In genomic region chr7:118807899-118808298, GRCm38 (mm10) we compare ENCODE assay signal across 12 mouse cellular contexts. TPM values are rescaled to one million over a fixed set of nuclear protein-coding genes. Genes with fewer than 3 reads are reported as not detected.
DNase-seq lines count a peak whose midpoint lies in the region; ATAC-seq and TF ChIP-seq lines count a peak whose summit lies in the region.
"Had no signal": no experiment of that assay in that cellular context is flagged by ENCODE, and none has a peak within 500 bp of the region (broad histone marks: within the 10 kb centered on the region; RNA-seq: fewer than 3 reads in every experiment).

No protein-coding gene starts in this region.

- 83% methylated on average over 8 of the region's 8 CpGs for WGBS in limb, embryonic 14.5 days
- 89% methylated on average over 8 of the region's 8 CpGs for WGBS in limb, embryonic 10.5 days
- WGBS in heart, postnatal 0 days: 56% methylated on average over 8 of the region's 8 CpGs

- no peaks in the 10 kb centered on the region for H3K27me3 ChIP-seq in limb, embryonic 14.5 days (ENCODE audit: control insufficient read depth, insufficient read depth, low read length)
- H3K27me3 ChIP-seq in limb, embryonic 10.5 days (ENCODE audit: low read depth, poor library complexity, severe bottlenecking): no peaks in the 10 kb centered on the region
- H3K27me3 ChIP-seq in heart, postnatal 0 days (ENCODE audit: control insufficient read depth, insufficient read depth, low read length): no peaks in the 10 kb centered on the region
- H3K27me3 ChIP-seq: Patski had no signal

- intact Hi-C loops in gastrocnemius, adult 2 months (cut with DNase I): no loop called here

- TF ChIP-seq CTCF in gastrocnemius, adult 2 months (IDR thresholded peaks at IDR 0.05): no peak
- no peak for TF ChIP-seq CTCF in heart, postnatal 0 days (IDR thresholded peaks at IDR 0.05; ENCODE audit: low read depth)

- no peak for TF ChIP-seq POLR2A in limb, embryonic 14.5 days (IDR thresholded peaks at IDR 0.05; ENCODE audit: borderline replicate concordance, extremely low read depth, insufficient read depth, insufficient read length)

- H3K9me3 ChIP-seq in limb, embryonic 14.5 days (ENCODE audit: control insufficient read depth, low read length): no peaks in the 10 kb centered on the region
- no peaks in the 10 kb centered on the region for H3K9me3 ChIP-seq in limb, embryonic 10.5 days (replicated peaks)
- H3K9me3 ChIP-seq in heart, postnatal 0 days (replicated peaks; ENCODE audit: control insufficient read depth, low read length): no peaks in the 10 kb centered on the region

- H3K4me2 ChIP-seq in limb, embryonic 14.5 days (replicated peaks; ENCODE audit: low read depth, low read length, severe bottlenecking): no peak overlapping the region
- no peak overlapping the region for H3K4me2 ChIP-seq in heart, postnatal 0 days (ENCODE audit: low read depth, low read length)

- ATAC-seq in limb, embryonic 14.5 days (ENCODE audit: low FRiP score, low read depth): no peak
- ATAC-seq in heart, postnatal 0 days (ENCODE audit: insufficient read depth, low read depth): peak; percentile 66
- ATAC-seq: Patski had no signal

- peak; percentile 30 for DNase-seq in gastrocnemius, adult 2 months
- no peak for DNase-seq in gastrocnemius, adult 8-10 months (ENCODE audit: low spot score in 2 of 2)
- peak; percentile 39 for DNase-seq in limb, embryonic 14.5 days (ENCODE audit: low spot score)
- DNase-seq in limb, embryonic 10.5 days (ENCODE audit: low spot score): no peak
- peak; percentile 43 for DNase-seq in heart, postnatal 0 days (ENCODE audit: low spot score)
- DNase-seq in kidney, postnatal 4 days: peak; percentile 74 to 80
- no peak for DNase-seq in natural killer cell, adult 2 months (ENCODE audit: low spot score in 2 of 2)
- no peak for DNase-seq in yolk sac, embryonic 10.5 days (ENCODE audit: low spot score)
- DNase-seq: adrenal gland, postnatal 10 days; cerebellum, adult 18-20 months had no signal

- peak overlapping the region; percentile 67 for H3K27ac ChIP-seq in gastrocnemius, adult 2 months
- H3K27ac ChIP-seq in limb, embryonic 14.5 days (replicated peaks; ENCODE audit: low read depth, low read length): no peak overlapping the region
- no peak overlapping the region for H3K27ac ChIP-seq in limb, embryonic 10.5 days
- H3K27ac ChIP-seq in heart, postnatal 0 days (ENCODE audit: low read depth): no peak overlapping the region
- H3K27ac ChIP-seq: macrophage had no signal

- H3K4me3 ChIP-seq in gastrocnemius, adult 2 months: no peak overlapping the region
- no peak overlapping the region for H3K4me3 ChIP-seq in limb, embryonic 14.5 days (replicated peaks; ENCODE audit: low read length)
- H3K4me3 ChIP-seq in limb, embryonic 10.5 days: no peak overlapping the region
- no peak overlapping the region for H3K4me3 ChIP-seq in heart, postnatal 0 days (ENCODE audit: low read depth, low read length)

- no peaks in the 10 kb centered on the region for H3K4me1 ChIP-seq in limb, embryonic 14.5 days (ENCODE audit: control insufficient read depth, insufficient read depth, low read length)
- no peaks in the 10 kb centered on the region for H3K4me1 ChIP-seq in limb, embryonic 10.5 days
- peaks cover 13% of the 10 kb centered on the region; the same call in 1 of the 2 replicates for H3K4me1 ChIP-seq in heart, postnatal 0 days (ENCODE audit: control insufficient read depth, insufficient read depth)

- H3K36me3 ChIP-seq in limb, embryonic 14.5 days (ENCODE audit: control insufficient read depth, insufficient read depth, low read length): peaks cover 33% of the 10 kb centered on the region
- peaks cover 28% of the 10 kb centered on the region for H3K36me3 ChIP-seq in limb, embryonic 10.5 days
- peaks cover 16% of the 10 kb centered on the region for H3K36me3 ChIP-seq in heart, postnatal 0 days (replicated peaks; ENCODE audit: control insufficient read depth, insufficient read depth, low read length)

- no peak for TF ChIP-seq EP300 in heart, postnatal 0 days (IDR thresholded peaks at IDR 0.05; ENCODE audit: low read depth)

- H3K9ac ChIP-seq in limb, embryonic 14.5 days (ENCODE audit: low read depth, low read length, severe bottlenecking): no peak overlapping the region
- no peak overlapping the region for H3K9ac ChIP-seq in heart, postnatal 0 days (replicated peaks; ENCODE audit: low read depth, low read length)

RNA-seq across cellular contexts. Expression of gene Iqck, which starts 47.7 kb away (rescaled TPM):
- total RNA-seq in gastrocnemius, adult 2 months (2021): under 1 TPM; 0.22 to 0.23 TPM
- under 1 TPM in 2 of 4 experiments, not detected in 2; 0.12 to 0.32 TPM for total RNA-seq in gastrocnemius, adult 8-10 months (2022)
- polyA plus RNA-seq in limb, embryonic 14.5 days (2012; rRNA removed): 2.5 and 2.6 TPM in 2 replicates
- 2.6 and 2.8 TPM in 2 replicates for polyA plus RNA-seq in limb, embryonic 14.5 days (2014; fragmentation: Nextera tagmentation; extraction: Ambion mirVana)
- polyA plus RNA-seq in limb, embryonic 10.5 days (2016; fragmentation: Nextera tagmentation; extraction: Ambion mirVana): 1.5 and 1.8 TPM in 2 replicates
- 0.66 TPM in 1 of 2 replicates, not detected in the other for total RNA-seq in heart, postnatal 0 days (2014; rRNA removed; ENCODE audit: low replicate concordance)
- polyA plus RNA-seq in heart, postnatal 0 days (2015; fragmentation: Nextera tagmentation; extraction: Ambion mirVana): 0.67 and 0.84 TPM in 2 replicates

RNA-seq across cellular contexts. Expression of gene Knop1, which starts 48.2 kb away (rescaled TPM):
- 10 to 100 TPM; 24.5 to 27.3 TPM for total RNA-seq in gastrocnemius, adult 2 months (2021)
- total RNA-seq in gastrocnemius, adult 8-10 months (2022): 10 to 100 TPM; 21.6 to 28.1 (median 26.1) TPM
- polyA plus RNA-seq in limb, embryonic 14.5 days (2012; rRNA removed): 34.1 and 34.2 TPM in 2 replicates
- 84.6 and 108 TPM in 2 replicates for polyA plus RNA-seq in limb, embryonic 14.5 days (2014; fragmentation: Nextera tagmentation; extraction: Ambion mirVana)
- polyA plus RNA-seq in limb, embryonic 10.5 days (2016; fragmentation: Nextera tagmentation; extraction: Ambion mirVana): 124 and 141 TPM in 2 replicates
- 11.9 and 20.0 TPM in 2 replicates for total RNA-seq in heart, postnatal 0 days (2014; rRNA removed; ENCODE audit: low replicate concordance)
- polyA plus RNA-seq in heart, postnatal 0 days (2015; fragmentation: Nextera tagmentation; extraction: Ambion mirVana): 39.4 and 40.3 TPM in 2 replicates

Comparison
In these comparisons a context has a peak if more than half of its experiments do, and no peak if none do; other contexts are left out.
1. DNase-seq: peak in gastrocnemius, adult 2 months (single experiment), limb, embryonic 14.5 days (single experiment), heart, postnatal 0 days (single experiment) and kidney, postnatal 4 days (2 of 2); none in gastrocnemius, adult 8-10 months (0 of 2), limb, embryonic 10.5 days (single experiment), natural killer cell, adult 2 months (0 of 2) and yolk sac, embryonic 10.5 days (single experiment).